Mouse (Mus musculus): ENCODE results near the gene Gm266. TPM values are rescaled to one million over a fixed set of nuclear protein-coding genes. Genes with fewer than 3 reads are reported as not detected.

The Gm266 gene
- polyA plus RNA-seq (2012; rRNA removed), result 1.7 and 5.6 TPM in 2 replicates

DNA sequence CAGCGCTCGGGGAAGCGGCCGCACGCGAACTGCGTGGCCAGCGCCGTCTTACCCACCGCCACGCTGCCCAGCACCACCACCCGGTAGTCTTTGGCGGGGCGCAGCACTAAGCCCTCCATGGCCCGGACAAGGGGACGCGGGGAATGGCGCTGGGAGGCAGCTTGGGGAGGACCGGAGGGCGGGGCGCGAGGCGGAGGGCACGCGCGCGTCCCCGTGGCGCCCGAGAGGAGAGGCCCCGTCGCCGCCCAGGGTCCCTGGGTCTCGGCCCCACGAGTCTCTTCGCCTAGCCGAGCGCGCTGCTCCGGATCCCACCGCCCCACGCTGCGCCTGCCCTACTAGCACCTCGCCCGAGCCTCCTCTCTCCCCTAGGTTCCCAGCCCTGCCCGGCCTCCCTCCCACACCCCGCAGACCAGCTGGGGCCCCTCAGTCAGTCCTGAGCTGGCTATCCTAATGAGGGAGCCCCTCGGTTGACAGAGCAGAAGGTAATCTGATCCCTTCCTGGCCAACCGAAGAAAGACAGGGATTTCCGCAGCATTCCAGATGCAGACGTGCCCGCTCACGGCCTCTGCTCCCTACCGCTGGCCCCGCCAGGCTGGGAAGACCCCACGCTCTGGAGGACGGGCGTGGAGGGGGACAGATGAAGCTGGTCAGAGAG, at the start of gene Gm266:
Gene Gm266, minus strand, starts transcription at position 172 of the 655 bp plus-strand sequence.

DNA sequence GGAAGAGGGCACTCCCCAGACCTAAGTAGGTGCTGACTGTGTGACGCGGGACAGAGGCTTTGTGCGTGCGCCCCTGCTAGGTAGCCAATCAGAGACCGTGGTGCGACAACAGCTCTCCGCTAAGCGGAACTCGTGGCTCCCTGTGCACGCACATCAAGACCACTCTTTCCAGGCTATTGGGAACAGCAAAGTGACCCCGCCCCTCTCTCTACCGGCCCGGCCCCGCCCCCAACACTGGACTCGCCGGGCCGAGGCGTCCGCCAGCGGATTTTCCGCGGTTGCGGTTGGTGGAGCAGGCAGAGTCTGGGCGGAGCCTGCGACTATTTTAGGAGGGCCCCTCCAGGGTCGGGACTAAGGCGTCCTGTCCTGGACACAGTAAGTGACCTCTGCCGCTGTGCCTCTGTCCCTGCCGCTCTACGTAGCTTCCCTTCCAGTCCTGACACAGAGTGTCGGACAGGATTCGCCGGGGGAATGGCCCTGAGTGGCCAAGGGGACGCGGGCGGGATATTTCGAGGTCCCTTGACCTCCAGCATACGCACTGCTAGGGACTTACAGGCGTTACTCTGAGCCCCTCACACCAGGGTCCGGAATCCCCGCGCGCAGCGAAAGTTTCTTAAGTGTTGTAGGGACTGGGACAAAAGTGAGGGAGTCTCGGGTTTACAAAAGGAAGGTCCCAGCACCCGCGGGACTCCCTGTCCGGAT, 43.2 kb downstream of the Gm266 start, which contains the start of gene Tnfaip2:
Gene Tnfaip2, plus strand, starts transcription at position 161 of the 702 bp plus-strand sequence.

Other genes starting within 250 kb of the Gm266 start
- gene Amn, start 214.7 kb downstream of the Gm266 start, polyA plus RNA-seq (2012; rRNA removed), result 4.7 and 5.3 TPM in 2 replicates
- 174 and 181 TPM in 2 replicates for gene Cdc42bpb, start 108.1 kb downstream of the Gm266 start, polyA plus RNA-seq (2012; rRNA removed)
- gene Lbhd2, start 79.0 kb downstream of the Gm266 start, polyA plus RNA-seq (2012; rRNA removed), result 0.34 and 2.2 TPM in 2 replicates
- 3.6 and 5.1 TPM in 2 replicates for gene Exoc3l4, start 68.8 kb downstream of the Gm266 start, polyA plus RNA-seq (2012; rRNA removed)
- 1.0 and 3.3 TPM in 2 replicates for gene Tnfaip2, start 43.4 kb downstream of the Gm266 start, polyA plus RNA-seq (2012; rRNA removed)
- 146 and 153 TPM in 2 replicates for gene Eif5, start 52.2 kb upstream of the Gm266 start, polyA plus RNA-seq (2012; rRNA removed)
- gene Mark3, start 88.7 kb upstream of the Gm266 start, polyA plus RNA-seq (2012; rRNA removed), result 98.0 and 106 TPM in 2 replicates
- 1,204 and 1,602 TPM in 2 replicates for gene Ckb, start 186.5 kb upstream of the Gm266 start, polyA plus RNA-seq (2012; rRNA removed)
- gene Trmt61a, start 192.3 kb upstream of the Gm266 start, polyA plus RNA-seq (2012; rRNA removed), result 21.6 and 21.8 TPM in 2 replicates
- gene Bag5, start 227.4 kb upstream of the Gm266 start, polyA plus RNA-seq (2012; rRNA removed), result 41.1 and 43.8 TPM in 2 replicates
- 36.8 and 37.8 TPM in 2 replicates for gene Apopt1, start 227.4 kb upstream of the Gm266 start, polyA plus RNA-seq (2012; rRNA removed)